Mouse (Mus musculus): ENCODE data around the gene Ppp4r4.

DNA sequence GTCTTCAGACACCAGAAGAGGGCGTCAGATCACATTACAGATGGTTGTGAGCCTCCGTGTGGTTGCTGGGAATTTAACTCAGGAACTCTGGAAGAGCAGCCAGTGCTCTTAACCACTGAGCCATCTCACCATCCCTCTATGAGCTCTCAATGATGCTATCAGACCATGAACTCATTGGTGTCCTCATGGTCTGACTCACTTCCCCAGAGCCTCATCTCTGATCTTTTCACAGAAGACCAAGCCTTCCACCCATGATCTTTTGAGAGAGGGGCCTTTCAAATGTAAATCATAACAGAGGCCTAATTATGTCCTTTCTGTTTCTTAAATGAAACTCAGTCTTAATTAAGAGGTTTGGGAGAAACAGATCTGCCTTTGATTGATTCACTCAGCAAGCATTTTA lies 19.0 kb upstream of the Ppp4r4 start:
- TF ChIP-seq CTCF (IDR thresholded peaks at IDR 0.05) (no peak), EP300 (IDR thresholded peaks at IDR 0.05) (no peak)
